Mouse (Mus musculus) cerebellum, postnatal 4 days (tissue): Measurements from ENCODE around the gene Smyd3.

Experiments
- DNase-seq, 2 experiments: peaks; one replicate each; pipeline ENCODE4 v3.0.0; 2022; ENCODE audit warnings: low spot score in 2 of 2, mixed read lengths in 1 of 2

Gene Smyd3

DNA sequence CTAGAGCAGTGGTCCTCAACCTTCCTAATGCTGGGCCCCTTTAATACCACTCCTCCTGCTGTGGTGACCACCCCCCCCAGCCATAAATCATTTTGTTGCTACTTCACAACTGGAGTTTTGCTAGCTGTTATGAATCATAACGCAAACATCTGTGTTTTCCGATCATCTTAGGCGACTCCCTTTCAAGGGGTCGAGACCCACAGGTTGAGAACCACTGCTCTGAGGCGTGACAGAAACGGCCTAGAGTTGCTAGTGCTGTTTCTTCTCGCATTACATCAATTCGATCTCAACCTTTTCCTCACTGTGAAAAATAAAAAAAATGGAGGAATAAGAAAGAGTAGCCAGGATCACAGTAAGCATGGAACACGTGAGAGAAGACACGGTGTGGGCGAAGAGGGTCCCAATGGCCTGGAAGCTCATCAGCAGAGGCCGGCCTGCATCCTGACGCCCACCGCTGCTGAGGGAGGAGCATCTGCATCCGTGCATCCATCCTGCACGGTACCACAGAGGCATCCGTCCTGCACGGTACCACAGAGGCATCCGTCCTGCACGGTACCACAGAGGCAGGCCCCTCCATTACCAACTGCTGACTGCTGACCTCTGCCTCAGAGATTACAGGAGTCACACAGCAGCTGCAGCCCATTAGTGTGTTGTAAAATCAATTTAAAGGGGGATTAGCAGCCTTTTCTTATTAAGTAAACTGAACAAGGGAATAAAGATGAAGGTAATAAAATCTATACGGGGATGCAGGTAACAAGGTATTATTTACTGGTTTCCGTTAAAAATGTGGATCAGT is 56.6 kb downstream of the Smyd3 start:
- no peak for DNase-seq

DNA sequence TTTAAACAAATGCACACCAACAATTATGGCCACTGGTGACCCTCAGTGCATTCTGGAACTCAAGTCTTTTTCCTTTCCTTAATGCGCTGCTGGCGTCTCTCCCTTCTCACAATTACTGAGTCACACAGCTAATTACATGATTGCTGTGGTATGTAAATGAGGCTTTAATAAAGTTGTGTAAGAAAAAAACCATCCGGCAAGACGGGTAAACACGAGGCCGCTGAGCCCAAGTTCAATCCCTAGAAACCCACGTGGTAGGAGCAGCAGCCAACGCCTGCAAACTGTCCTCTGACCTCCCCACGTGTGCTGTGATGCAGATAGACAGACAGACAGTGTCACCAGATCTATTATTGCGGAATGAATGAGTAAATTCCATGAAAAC is 58.9 kb downstream of the Smyd3 start:
- DNase-seq: no peak

DNA sequence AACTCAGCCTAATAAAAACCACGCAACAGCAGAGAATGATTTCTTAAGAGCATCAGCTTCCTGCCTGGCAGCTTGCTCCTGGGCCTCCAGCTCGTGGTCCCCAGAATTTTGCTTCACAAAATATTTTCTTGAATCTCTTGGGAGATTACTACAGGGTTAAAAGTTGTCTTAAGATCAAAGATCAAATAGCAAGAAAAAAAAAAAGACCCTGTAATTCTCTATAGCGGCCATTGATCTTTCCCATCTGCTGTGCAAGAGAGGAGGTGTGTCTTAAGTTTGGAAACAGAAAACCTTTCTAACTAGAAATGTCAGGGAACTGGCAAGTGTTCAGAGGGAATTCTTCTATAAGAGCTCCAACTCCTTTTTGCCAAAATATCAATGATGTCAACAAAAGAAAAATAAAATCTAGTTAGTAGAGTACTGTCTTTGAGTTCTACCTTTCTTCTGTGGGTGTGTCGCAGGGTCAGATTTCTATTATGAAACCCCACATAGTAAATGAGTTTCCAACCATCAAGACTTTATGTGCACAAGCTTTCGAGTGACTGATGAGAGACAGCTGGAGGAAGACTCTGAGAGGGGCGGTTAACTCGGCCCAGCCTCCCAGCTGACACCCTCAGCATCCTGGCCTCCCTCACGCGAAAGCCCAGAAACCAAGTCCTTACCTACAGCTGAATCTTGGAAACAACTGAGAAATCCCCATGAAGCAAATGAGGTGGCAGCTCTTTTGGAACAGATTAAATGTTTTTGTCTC is 59.4 kb downstream of the Smyd3 start:
- no peak for DNase-seq

DNA sequence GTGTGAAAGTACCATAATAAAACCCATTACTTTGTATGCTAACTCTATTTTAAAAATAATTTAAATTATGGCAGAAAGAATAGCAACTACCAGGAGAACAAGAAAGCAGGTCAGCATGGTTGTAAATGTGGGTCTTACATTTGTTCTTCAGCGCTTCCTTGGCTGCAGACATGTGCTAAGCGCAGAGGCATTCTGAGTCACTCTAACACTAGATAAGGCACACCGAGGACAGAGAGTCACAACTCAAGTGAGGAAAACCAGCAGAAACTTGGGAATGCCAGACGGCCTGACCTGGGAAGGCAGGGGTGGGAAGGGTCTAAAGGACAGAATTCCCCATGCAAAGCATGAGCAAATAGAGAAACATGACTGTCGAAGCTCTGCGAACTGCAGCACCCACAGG is 63.2 kb downstream of the Smyd3 start:
- no peak for DNase-seq

DNA sequence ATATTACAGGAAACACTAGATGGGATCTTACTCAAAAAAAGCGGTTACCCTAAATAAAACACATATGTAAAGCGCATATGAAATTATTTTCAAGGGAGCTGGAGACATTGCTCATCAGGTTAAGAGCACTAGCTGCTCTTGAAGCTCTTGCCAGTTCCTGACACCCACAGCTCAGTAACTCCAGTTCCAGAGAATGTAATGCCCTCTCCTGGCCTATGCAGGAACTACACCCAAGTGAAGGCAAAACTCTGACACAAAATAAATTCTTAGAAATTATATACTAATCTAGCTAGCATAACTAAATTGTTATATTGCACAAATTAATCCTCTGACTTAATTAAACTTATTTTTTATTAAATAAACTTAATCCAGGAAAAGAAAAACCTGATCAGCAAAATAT is 66.6 kb downstream of the Smyd3 start:
- peak in 1 of 2 experiments; percentile 36 for DNase-seq

DNA sequence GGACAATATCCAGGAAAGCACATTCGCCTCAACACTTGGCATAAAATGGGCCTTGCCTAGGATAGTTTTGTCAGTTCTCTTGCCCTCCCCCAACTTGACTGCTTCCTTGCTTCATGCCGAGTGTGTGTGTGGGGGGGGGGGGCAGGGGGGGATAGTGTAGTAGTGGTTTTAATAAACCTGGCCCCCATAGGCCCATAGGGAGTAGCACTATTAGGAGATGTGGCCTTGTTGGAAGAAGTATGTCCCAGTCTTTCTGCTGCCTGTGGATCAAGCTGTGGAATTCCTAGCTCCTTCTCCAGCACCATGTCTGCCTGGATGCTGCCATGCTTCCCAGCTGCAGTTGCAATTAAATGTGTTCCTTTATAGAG is 71.0 kb downstream of the Smyd3 start:
- no peak for DNase-seq

DNA sequence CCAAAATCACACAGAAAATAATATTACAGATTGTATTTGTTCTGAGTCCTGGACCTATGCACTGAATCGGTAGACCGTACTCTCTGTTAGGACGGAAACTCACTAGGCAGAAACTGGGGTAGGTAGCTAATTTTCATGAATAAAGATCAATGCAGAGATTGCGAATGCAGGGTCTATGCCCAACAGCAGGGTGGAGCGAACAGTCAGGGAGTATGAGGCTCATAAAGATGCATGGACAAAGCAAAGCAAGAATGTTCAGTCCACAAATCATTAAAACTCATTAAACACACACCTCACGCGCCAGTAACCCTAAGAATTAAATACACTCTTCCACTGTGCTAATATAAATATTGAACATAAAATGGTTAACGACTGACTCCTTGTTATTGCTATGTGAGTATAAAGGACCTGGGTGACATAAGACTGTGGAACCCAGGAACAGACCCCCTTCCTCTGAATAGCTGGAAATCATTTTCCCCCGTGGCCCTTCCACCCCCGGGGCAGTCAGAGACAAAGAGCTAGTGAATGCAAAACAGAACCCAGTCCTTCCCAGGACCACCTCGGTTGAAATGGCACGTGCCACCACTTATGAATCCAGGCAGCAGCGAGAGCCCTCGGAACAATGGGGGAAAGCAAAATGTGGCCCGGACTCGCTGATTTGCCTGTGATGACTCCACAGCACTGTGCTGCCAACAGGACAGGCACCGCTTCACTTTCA is 71.6 kb downstream of the Smyd3 start:
- peak in 1 of 2 experiments; percentile 25 for DNase-seq

DNA sequence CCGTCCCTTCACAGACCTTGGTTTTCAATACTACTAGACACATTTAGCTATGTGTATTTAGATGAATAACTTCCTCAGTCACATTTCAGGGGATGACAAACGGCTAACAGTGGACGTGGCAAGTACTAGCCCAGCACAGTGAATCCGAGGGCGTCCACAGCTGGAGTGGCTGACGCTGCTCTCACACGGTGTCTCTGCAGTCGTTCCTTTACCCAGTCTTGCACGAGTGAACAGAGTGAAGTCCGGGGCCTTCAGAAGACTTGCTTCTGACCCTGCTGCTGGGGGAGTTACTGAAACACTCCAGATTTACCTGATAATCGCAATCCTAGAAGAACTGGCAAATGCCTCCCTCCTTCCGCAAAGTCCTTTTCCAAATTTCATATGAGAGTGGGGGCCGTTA is 74.0 kb downstream of the Smyd3 start:
- DNase-seq: no peak

DNA sequence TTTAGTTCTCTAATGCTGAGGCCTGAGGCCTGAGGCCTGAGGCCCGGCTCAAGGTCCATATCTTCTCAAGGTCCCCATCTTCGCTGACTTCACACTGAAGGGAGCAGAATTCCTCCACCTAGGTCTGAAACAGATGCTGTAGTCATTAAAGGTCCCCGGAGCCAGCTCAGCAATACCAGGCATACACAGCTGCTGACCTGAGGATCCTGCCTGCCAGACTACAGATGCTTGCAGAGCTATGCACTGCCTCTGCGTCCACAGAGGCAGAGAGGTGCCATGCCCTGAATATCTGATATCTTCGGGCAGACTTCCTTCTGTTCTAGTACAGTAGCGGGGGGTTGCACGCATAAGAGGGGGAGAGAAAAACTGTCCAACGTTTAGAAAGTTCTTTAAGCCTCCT is 74.4 kb downstream of the Smyd3 start:
- DNase-seq: no peak

DNA sequence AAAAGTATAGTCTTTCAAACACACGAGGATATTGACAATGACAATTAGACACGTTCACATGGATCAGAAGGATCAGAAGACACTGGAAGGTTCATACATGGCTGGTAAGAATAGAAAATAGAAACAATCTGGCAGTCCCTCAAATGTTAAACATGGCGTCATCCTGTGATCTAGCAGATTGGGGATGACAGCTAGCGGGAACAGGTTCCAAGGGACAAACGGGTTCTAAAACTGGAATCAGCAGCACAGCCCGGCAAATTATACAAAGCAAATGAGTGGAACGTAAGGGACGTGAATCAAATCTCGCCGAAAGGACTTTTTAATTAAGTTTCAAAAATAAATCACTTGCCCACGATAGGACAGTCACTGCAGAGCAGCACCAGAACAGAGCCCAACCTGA is 81.2 kb downstream of the Smyd3 start:
- DNase-seq: no peak

DNA sequence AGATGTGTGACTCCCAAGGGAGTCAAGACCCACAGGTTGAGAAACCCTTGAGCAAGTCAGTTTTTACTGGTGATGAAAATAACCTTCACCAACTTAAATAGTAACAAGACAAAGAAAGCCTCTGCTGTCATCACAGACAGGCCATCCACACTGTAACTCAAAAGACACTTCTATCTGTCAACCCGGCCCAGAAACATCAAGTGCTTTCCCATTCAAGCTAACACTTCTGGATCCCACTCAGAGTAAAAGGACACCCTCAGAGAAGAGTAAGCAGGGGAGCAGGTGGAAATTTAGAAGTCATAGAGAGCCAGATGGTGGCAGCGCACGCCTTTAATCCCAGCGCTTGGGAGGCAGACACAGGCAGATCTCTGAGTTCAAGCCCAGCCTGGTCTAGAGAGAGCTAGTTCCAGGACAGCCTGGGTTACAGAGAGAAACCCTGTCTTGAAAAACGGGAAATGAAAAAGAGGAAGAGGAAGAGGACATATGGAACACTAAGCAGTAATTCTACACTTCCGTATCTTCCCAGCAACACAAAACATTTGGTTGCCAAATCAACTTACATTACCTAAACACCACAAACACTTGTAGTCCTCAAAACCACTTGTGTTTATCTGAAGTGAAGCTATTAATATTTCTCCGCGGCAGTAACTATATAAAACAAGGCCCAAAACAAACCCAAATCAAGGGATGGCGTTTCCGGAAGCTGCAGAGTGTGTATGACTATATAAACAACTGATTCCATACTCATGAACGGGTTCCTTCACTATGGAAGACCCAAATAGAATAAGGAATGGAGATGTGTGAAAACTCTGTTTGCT is 83.2 kb downstream of the Smyd3 start:
- no peak for DNase-seq

DNA sequence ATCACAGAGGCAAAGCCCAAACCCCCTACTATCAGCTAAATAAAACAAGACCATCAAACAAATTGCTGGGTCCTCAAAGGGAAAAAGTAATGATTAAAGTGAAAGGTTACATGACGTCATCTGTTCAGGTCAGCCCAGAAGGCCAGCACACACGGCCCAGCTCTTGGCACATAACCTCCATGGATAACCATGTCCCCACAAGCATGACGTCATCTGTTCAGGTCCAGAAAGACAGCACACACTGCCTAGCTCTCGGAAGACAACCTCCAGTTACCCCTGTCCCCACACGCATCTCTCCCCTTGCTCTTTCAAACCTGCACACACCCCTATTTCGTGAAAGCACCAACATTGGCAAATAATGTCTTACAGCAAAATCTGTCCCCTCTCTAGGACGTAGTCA is 84.0 kb downstream of the Smyd3 start:
- DNase-seq: no peak

DNA sequence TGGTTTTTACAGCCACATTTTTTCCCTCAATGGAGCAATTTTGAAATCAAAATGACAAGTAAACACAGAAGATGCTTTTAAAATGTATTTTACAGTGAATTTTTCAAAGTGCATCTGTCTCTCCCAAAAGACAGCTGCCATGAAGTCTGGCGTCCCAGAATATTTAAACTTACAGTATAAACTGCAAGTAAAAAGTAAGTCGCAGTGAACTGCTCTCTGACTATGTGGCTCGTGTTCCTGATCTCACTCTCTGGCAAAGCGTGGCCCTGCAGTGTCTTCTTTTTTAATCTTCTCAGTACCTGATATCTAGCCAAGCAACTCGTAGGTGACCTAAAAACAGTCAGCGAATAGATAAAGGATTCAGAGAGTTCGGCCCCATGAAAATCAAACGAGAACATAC is 84.5 kb downstream of the Smyd3 start:
- DNase-seq: no peak

DNA sequence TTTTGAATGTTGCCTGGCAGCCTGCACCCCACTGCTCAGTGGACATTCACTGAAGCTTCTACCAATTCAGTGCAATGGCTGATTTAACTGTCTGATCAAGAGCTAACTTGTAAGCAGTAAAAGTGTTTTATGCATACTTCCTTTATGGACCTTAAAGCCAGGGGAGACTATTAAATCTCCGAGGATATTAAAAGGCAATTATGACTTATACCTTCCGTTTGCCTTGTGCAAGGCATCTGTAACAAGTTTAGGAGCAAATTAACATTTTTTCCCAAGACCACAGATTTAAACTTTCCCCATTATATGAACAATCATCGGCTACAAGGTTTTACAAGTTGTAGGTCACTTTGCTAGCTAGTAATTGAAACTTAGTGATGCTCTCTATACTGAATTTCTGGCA is 87.8 kb downstream of the Smyd3 start:
- no peak for DNase-seq

DNA sequence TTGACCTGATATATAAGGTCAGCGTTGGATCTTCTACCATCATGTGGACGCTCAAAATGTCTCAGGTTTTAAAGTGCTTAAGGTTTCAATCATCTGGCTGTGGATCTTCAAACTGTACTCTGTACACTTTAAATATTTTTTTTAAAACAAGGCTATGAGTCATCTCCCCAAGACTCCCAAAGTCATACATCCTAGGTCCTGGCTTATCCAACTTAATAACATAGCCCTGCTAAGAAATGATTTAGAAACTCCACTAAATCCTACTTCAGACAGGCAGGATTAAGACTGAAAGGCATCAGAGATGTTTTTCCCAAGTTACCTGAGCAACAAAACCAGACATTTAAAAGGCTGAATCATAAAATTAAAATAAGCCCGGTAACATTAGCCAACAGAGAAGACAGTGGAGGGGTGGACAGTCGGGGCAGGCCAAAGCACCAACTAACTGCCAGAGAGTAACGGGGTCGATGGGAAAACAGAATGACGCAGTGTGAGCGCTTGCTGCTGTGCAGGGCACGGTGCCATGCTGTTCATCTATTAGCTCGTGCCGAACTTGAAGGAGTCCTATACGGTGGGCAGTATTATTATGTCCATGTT is 92.9 kb downstream of the Smyd3 start:
- DNase-seq: no peak

DNA sequence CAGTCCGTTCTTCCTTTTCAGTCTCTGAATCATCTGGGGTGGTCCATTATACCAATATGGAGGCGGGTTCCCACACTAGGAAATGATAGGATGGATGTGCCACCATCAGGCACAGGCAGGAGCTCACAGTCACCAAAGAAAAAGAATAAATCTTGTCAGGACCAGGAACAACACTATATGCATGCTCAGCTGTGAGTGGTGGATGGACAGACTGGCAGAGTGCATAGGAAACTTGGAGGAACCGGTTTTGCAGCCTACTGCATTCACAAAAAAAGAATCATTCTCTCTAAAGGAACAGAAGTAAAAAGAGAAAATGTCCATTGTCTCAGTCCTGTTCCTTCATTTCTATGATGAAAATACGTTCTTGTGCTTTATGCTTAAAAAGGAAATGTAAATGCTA is 98.8 kb downstream of the Smyd3 start:
- no peak for DNase-seq

DNA sequence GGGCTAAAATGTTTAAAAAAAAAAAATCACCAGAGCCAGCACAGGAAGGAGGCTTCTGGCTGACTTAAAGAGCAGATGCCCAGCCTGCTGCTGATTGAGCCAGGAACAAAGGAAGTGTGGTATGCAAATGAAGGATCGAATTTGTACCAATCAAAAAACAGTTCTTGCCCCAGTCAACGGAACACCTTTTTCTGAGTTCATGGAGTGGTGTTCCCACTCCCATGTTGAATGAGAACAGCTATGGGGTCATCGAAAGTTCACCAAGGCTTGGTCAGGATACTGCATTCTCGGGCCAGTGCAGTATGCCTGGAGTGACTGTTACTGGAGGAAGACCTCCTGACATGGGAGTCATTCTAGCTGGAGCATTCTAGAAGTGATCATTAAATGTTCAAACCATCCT is 109.8 kb downstream of the Smyd3 start:
- no peak for DNase-seq

DNA sequence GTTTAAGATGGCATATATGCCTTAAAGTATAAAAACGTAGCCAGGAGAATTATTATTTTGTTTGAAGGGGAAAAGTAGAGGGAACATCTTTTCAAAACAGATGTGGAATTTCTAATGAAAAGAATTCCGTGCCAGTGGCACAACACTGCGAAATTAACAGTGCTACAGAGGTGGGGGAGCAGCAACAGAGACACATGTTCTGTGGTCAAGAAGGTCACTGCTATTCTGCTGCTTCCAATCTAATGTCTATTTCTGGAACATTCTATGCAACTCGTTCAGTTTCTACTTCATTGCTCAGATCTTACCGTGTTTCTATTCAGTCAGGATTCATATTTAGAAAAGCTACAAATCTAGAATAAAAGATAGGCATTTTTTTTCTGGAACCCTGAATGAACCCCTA is 117.0 kb downstream of the Smyd3 start:
- no peak for DNase-seq

DNA sequence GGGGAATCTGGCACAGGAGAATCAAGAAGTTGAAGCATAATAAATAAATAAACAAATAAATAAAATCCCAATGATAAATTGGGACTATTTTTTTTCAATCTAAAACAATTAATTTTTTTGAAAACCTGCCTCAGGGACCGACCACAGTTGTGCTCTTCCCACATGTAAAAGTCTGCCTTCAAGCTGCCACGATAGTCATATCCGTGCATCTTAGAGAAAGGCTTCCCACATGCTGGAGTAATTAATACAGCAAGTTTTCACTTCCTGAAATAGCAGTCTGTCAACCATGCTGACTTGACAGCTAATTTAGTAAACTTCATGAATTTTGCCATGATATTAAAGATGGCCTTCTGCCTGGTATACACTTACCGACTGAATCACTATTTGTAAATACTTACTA is 119.2 kb downstream of the Smyd3 start:
- no peak for DNase-seq

DNA sequence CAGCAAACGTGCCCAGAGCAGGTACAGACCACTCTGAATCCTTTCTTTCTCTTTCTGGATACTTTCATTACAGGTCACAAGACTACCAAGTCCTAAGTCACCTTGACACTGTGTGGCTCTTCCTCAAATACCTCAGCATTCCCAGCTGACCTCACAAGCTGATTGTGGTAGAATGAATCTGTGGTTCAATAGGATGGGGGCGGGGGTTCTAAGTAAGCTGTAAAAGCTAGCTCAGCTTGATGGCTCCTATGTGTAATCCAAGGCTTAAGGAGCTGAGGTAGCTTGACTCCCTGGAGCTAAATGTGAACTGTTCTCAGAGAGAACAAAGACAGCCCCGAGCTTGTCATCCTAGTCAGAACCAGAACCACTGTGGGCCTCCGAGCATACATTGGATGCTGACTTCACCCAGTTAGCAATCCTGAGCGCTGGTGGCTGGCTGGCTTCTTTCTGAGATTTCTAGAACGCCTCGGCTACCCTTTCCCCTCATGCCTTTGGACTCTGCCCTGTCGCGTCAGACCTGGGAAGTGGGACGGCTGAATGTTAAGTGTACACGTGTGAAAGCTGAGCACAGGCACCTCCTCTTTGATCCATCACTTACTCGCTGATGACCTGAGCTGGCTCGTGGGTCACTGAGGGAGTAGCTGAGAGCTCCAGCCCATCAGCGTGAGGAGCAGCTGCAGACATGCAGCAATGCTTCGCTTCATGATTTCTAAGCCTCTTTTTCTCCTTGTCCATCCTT is 131.4 kb downstream of the Smyd3 start:
- DNase-seq: no peak

DNA sequence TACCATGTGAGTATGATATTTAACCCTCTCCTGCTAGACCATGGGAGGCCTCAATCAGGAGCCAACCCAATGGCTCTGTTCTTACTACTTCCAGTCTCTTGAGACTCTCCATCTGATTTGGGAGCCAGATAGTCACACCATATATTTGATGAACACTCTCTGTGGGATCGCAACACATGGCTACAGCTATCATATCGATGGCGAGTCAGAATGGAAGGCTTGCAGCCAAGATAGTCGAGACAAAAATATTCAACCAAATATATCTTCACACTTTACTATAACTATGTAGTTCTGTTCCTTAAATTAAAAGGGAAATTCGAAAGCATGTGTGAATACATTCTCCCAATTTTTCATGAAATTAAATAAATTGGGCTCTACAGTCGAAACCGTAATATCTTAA is 132.2 kb downstream of the Smyd3 start:
- no peak for DNase-seq
